Mouse (Mus musculus): Measurements from ENCODE around the gene Litaf. TPM values are rescaled to one million over a fixed set of nuclear protein-coding genes. Genes with fewer than 3 reads are reported as not detected.
A peak's percentile ranks its signal among the peaks of the same experiment; 100 is the strongest.

Litaf gene
- total and polyA plus RNA-seq, 3 experiments, result 97.5 to 178 (median 154) TPM

GRCm38 (mm10) chr16:11077601-11078201 is 11.7 kb upstream of the Litaf start (continued):
- TF ChIP-seq MEF2A (IDR thresholded peaks at IDR 0.05; ENCODE audit: borderline replicate concordance, low read depth, low read length) (peak; percentile 99), MAFK (IDR thresholded peaks at IDR 0.05; ENCODE audit: insufficient replicate concordance, low read length) (peak; percentile 66; the same call in 1 of the 2 replicates), RAD21 (IDR thresholded peaks at IDR 0.05; ENCODE audit: low read depth, low read length) (peak; percentile 19), SIN3A (IDR thresholded peaks at IDR 0.05; ENCODE audit: low read length) (peak; percentile 90), JUND (conservative IDR thresholded peaks at IDR 0.05; ENCODE audit: low read depth, low read length) (peak; percentile 79), ELF1 (IDR thresholded peaks at IDR 0.05; ENCODE audit: low read depth, low read length) (0 out of 2 replicates have a peak, but pooled peaks have one; percentile 2), CHD2 (IDR thresholded peaks at IDR 0.05; ENCODE audit: low read length) (peak; percentile 68), MAX (IDR thresholded peaks at IDR 0.05; ENCODE audit: low read length) (peak; percentile 92), RCOR1 (conservative IDR thresholded peaks at IDR 0.05; ENCODE audit: low read depth, low read length) (peak; percentile 94; the same call in 1 of the 2 replicates), ZMIZ1 (IDR thresholded peaks at IDR 0.05; ENCODE audit: low read depth, low read length) (no peak)

DNA sequence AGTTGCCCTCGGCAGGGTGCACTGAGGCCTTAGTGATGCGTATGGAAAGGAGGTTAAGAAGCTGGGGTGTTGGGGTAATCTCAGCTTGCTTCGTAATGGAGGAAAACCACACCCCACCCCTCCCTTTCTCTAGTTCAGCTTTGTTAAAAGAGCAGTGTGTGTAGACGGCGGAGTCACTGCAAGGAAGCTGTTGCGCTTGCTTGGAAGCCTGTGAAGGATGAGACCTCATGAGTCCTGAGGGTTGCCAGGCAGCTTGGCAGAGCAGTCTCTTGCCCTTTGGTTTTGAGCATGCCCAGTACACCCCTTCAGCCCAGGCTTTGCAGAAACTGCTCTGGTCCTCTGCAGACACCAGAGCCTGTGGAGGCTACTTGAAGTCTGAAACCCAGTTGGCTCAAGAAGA is 7.1 kb upstream of the Litaf start:
- H3K27ac ChIP-seq (ENCODE audit: insufficient read depth, low read depth), result no peak overlapping the region
- in situ Hi-C loops (cut with MboI; ENCODE audit: low pct_ligation_motif_present, low pct_unique_long_range_greater_than_20kb, low sequenced_read_pairs), result no loop called here
- no peak overlapping the region for H3K4me3 ChIP-seq (replicated peaks in 1 of 3; ENCODE audit: low read depth in 2 of 3, low read length in 2 of 3, poor library complexity in 1 of 3)
- H3K79me2 ChIP-seq (replicated peaks; ENCODE audit: control insufficient read depth, extremely low read depth, insufficient read depth, poor library complexity, severe bottlenecking), result peaks cover 9% of the 10 kb centered on the region
- peaks cover 44 to 97% of the 10 kb centered on the region in 2 experiments for H3K4me1 ChIP-seq (ENCODE audit: control insufficient read depth in 1 of 2, insufficient read depth in 2 of 2)
- no peak overlapping the region for H3K9ac ChIP-seq (ENCODE audit: insufficient read depth, low read depth)
- TF ChIP-seq NRF1 (IDR thresholded peaks at IDR 0.05; ENCODE audit: low read depth, low read length) (peak; percentile 34; the same call in 1 of the 2 replicates), ELF1 (IDR thresholded peaks at IDR 0.05; ENCODE audit: low read depth, low read length) (no peak)
- no peaks in the 10 kb centered on the region for H3K9me3 ChIP-seq (replicated peaks; ENCODE audit: low read length)
- H3K36me3 ChIP-seq (replicated peaks in 1 of 2; ENCODE audit: control insufficient read depth in 1 of 2, insufficient read depth in 1 of 2, low read length in 1 of 2), result peaks cover 45 to 67% of the 10 kb centered on the region in 2 experiments
- H3K4me2 ChIP-seq (ENCODE audit: insufficient read depth, low read depth, poor library complexity, severe bottlenecking), result no peak overlapping the region
- dilution Hi-C loops (cut with MboI; ENCODE audit: extremely low pct_ligation_motif_present, extremely low pct_unique_long_range_greater_than_20kb, low sequenced_read_pairs), result no loop called here
- no peak for DNase-seq (ENCODE audit: extremely low read depth)
- H3K27me3 ChIP-seq (replicated peaks), result no peaks in the 10 kb centered on the region

- TF ChIP-seq E2F4 (IDR thresholded peaks at IDR 0.05; ENCODE audit: insufficient replicate concordance, low read depth, low read length), result no peak
- no peak for TF ChIP-seq SIN3A (IDR thresholded peaks at IDR 0.05; ENCODE audit: low read length)
- no peak; the same call in 1 of the 2 replicates for TF ChIP-seq POLR2AphosphoS2 (IDR thresholded peaks at IDR 0.05; ENCODE audit: low read depth, low read length)
- Histone ChIP-seq H3K27ac (ENCODE audit: insufficient read depth, low read depth) (no peak overlapping the region), H3K27me3 (replicated peaks) (no peaks in the 10 kb centered on the region), H3K9me3 (replicated peaks; ENCODE audit: low read length) (no peaks in the 10 kb centered on the region), H3K4me3 (replicated peaks in 1 of 3; ENCODE audit: low read depth in 2 of 3, low read length in 2 of 3, poor library complexity in 1 of 3) (no peak overlapping the region), H3K79me2 (replicated peaks; ENCODE audit: control insufficient read depth, extremely low read depth, insufficient read depth, poor library complexity, severe bottlenecking) (peaks cover 9% of the 10 kb centered on the region), H3K36me3 (replicated peaks in 1 of 2; ENCODE audit: control insufficient read depth in 1 of 2, insufficient read depth in 1 of 2, low read length in 1 of 2) (peaks cover 45 to 67% of the 10 kb centered on the region in 2 experiments), H3K4me1 (ENCODE audit: control insufficient read depth in 1 of 2, insufficient read depth in 2 of 2) (peaks cover 48 to 97% of the 10 kb centered on the region in 2 experiments), H3K9ac (ENCODE audit: insufficient read depth, low read depth) (no peak overlapping the region), H3K4me2 (ENCODE audit: insufficient read depth, low read depth, poor library complexity, severe bottlenecking) (no peak overlapping the region)
- DNase-seq (ENCODE audit: extremely low read depth), result no peak
- dilution Hi-C loops (cut with MboI; ENCODE audit: extremely low pct_ligation_motif_present, extremely low pct_unique_long_range_greater_than_20kb, low sequenced_read_pairs) (no loop called here), in situ Hi-C loops (cut with MboI; ENCODE audit: low pct_ligation_motif_present, low pct_unique_long_range_greater_than_20kb, low sequenced_read_pairs) (no loop called here)
Observed at GRCm38 (mm10) chr16:11072454-11072853, 6.5 kb upstream of the Litaf start.
